Mouse (Mus musculus) heart, adult 9 months (tissue): ENCODE results near the gene Slc22a7.

Experiments used
- DNase-seq, 2 experiments: peaks; one replicate each; pipeline ENCODE4 v3.0.0; 2022; ENCODE audit warnings: low spot score in 2 of 2

Slc22a7 gene

DNA sequence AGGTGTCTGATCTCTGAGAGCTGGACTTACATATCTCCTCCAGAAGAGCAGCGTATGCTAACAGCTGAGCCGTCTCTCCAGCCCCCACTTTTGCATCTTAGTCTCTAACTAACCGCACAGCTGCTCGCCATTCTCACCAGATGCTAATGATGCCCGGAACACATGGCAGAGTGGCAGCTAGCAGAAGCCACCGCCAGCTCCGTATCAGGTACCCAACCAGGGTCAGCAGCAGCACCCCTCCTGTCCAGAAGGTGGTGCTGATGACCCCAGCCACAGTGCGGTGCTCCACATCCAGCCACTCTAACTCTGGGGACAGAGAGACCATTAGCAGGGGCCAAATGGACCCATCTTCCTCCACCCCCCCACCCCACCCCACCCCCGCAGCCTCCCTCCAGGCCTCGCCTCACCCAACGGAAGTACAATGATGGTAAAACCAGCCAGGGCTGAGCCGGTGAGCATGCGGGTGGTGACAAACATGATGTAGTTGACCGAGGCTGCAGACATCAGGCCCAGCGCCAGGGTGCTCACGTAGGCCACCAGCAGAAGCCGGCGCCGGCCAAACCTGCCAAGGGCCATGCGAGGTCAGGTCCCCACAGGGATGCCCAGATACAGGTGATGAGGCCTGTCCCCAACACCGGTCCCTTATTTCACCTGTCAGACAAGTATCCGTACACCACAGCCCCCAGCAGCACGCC is 1.4 kb downstream of the Slc22a7 start:
- no peak for DNase-seq

DNA sequence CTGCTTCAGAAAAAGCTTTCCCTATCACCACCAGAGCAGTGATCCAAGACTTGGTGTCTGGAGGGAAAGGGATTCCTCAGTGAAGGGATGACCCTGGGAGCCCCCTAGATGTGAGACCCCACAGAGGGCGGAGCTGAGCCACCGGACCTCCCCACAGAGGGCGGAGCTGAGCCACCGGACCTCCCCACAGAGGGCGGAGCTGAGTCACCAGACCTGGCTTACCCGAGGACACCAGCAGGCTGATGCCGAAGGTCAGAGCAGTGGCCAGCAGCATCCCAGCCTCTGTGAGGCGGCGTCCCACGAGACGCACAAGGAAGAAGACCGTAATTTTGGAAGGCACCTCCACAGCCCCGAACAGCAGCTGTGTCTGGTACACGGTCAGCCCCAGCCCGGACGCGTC is 4.6 kb downstream of the Slc22a7 start:
- DNase-seq = no peak

GRCm38 (mm10) chr17:46428761-46429414 is 9.4 kb downstream of the Slc22a7 start, which contains the start of gene Crip3:
Crip3 (plus strand) TSS chr17:46428926.
- no peak for DNase-seq

GRCm38 (mm10) chr17:46426496-46426895 is 11.8 kb downstream of the Slc22a7 start:
- DNase-seq = peak; percentile 29 to 49

DNA sequence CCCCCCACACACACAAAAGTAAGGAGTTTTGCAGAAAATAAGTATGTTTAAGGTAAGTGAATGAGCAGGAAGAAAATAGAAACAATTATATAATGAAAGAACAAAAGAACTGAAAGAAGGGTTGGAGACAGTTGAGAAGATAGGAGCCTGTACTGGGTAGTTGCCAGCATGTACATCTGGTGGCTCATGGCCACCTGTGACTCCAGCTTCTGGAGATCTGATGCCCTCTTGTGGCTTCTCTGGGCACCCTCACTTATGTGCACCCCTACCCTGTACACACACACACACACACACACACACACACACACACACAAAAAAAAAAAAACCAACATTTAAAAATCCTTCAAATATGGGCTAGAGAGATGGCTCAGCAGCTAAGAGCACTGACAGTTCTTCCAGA is 18.5 kb downstream of the Slc22a7 start:
- no peak for DNase-seq

GRCm38 (mm10) chr17:46418628-46419027 is 19.6 kb downstream of the Slc22a7 start:
- peak in 1 of 2 experiments; percentile 17 for DNase-seq

- no peak for DNase-seq
These were observed 29.8 kb downstream of the Slc22a7 start for GRCm38 (mm10) chr17:46408478-46408877.

DNA sequence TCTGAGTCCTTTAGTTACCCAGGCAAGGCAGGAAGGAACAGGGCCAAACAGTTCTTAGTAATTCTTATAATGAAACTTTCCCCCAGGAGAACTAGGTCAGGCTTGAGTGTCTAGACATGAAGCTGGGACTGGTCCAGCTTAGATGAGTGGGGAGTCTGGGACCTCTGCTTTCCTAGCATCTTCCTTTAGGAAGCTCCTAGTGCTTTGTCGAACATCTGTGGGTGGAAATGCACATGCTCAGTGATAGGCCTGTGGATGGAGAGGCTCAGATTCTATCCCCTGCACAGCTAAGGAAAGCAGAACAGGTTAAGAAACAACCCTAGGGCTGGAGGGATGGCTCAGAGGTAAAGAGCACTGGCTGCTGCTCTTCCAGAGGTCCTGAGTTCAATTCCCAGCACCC is 43.6 kb downstream of the Slc22a7 start:
- no peak for DNase-seq

DNA sequence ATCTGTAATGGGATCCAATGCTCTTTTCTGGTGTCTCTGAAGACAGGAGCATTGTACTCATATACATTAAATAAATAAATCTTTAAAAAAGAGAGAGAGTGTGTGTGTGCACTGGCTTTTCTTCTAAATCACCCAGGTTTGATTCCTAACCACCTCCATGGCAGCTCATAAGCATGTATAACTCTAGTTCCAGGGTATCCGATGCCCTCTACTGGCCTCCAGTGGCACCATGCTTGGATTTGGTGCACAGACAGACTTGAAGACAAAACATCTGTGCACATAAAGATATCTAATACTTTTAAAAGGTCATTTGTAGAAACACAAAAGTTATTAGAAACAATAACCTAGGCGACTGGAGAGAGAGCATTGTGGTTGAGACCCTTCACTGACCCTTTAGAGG is 45.2 kb downstream of the Slc22a7 start:
- peak in 1 of 2 experiments; percentile 22 for DNase-seq

- no peak for DNase-seq
These were observed 50.1 kb downstream of the Slc22a7 start for GRCm38 (mm10) chr17:46388200-46388599.

DNA sequence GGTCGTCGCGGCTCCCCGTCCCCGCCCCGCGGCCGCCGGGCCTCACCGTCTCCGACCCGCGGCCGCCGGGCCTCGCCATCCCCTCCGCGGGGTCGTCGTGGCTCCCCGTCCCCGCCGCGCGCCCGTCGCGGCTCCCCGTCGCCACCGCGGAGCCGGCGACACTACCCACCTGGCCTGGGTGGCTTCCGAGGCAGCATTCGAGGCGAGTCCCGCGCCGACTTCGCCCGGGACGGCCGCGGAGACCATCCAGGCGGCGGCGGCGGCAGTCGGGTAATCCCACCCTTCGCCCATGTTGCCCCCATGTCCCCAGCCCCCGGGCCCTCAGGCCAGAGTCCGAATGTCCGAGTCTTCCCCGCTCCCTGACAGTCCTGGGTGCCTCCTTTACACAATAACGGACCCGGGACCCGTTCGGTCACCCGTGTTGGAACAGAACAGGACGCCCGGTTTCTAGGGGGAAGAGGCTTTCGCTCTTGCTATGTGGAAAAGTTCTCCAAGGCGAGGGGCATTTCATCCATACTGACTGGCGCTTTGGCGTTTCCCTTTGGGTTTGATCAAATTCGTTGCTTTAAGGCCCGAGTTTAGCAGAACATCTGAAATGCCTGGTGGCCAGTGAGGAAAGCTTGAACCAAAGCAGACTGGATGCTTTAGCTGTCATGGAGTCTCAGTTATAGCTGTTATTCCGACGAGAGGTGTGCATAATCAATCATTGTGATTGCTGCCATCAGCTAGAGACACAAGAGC is 54.0 kb downstream of the Slc22a7 start:
- DNase-seq = peak; percentile 10 to 28

DNA sequence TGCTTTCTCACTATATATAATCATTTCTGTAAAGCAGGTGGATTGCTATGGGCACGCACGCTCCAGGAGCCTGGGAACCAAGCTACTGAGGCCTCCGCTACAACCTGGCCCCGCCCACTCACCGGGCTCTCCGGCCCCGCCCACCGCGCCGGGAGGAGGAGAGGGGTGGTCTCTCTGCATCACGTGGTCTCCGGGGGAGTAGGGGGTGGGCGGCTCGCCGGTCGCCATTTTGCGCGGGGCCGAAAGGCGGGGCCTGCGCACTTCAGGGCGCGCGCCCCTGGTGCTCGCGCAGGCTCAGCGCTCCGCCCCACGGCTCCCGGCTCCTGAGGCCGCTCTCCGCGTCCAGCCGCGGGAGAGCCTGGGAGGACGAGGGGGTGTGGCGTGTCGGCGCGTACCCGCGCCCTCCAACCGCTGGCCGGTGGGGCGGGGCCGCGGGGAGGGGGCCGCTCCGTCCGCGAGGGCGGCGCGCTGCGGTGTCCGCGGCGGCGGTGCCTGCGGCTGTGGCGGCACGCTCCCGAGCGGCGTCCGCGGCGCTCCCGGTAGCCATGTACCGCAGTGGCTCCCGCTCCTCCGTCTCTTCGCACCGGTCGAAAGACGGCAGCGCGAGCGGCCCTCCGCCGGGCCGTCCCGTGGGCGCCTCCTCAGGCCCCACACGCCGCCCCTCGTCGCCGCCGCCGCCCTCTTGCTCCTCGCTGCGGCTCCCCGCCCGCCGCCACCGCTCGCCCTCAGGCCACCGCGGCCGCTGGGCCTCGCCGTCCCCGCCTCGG is 54.8 kb downstream of the Slc22a7 start, which contains the start of gene Zfp318:
Zfp318 (plus strand) TSS at position 438 of the 767 bp plus-strand sequence.
- DNase-seq = peak; percentile 97
